10 mouse cellular contexts compared by ENCODE assay signal in the genomic region with DNA sequence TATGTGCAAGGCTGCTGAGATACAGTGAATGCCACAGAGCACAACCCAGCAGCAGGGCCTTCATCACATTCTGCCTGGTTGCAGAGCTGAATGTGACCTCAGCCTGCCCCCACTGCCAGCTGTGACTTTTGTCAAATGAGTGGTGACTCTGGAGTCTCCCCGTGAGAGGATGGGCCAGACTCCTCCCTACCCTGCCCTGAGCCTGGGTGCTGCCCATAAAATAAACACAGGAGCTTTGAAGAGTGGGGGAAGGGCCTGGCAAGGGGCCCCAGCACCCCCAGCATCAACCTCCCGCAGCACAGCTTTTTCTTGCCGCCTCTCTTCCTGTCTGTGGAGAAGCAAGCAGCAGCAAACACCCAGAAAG.
DNase-seq lines count a peak whose midpoint lies in the region; ATAC-seq lines count a peak whose summit lies in the region.
"Had no signal": no experiment of that assay in that cellular context is flagged by ENCODE, and none has a peak within 500 bp of the region (broad histone marks: within the 10 kb centered on the region; RNA-seq: fewer than 3 reads in every experiment).

No protein-coding gene starts in this region.

- H3K4me1 ChIP-seq in kidney, embryonic 15.5 days: peaks cover 6% of the 10 kb centered on the region; the same call in 1 of the 2 replicates
- peaks cover 12% of the 10 kb centered on the region; the same call in 1 of the 2 replicates for H3K4me1 ChIP-seq in embryonic facial prominence, embryonic 15.5 days

- H3K27ac ChIP-seq in kidney, embryonic 15.5 days: 0 out of 2 replicates have a peak overlapping the region, but pooled peaks have one; percentile 29
- H3K27ac ChIP-seq in embryonic facial prominence, embryonic 15.5 days (replicated peaks): peak overlapping the region; percentile 18
- H3K27ac ChIP-seq: forebrain, embryonic 12.5 days had no signal

- whole genome bisulfite sequencing in kidney, embryonic 15.5 days: 8% methylated on average over 3 of the region's 3 CpGs
- 26% methylated on average over 3 of the region's 3 CpGs for WGBS in embryonic facial prominence, embryonic 15.5 days

- H3K4me2 ChIP-seq in kidney, embryonic 15.5 days: no peak overlapping the region
- H3K4me2 ChIP-seq in embryonic facial prominence, embryonic 15.5 days (replicated peaks): no peak overlapping the region
- H3K4me2 ChIP-seq: forebrain, embryonic 12.5 days had no signal

- H3K9ac ChIP-seq in kidney, embryonic 15.5 days: no peak overlapping the region
- no peak overlapping the region for H3K9ac ChIP-seq in embryonic facial prominence, embryonic 15.5 days
- H3K9ac ChIP-seq: forebrain, embryonic 12.5 days had no signal

- no peaks in the 10 kb centered on the region for H3K27me3 ChIP-seq in kidney, embryonic 15.5 days
- no peaks in the 10 kb centered on the region for H3K27me3 ChIP-seq in embryonic facial prominence, embryonic 15.5 days
- H3K27me3 ChIP-seq: forebrain, embryonic 12.5 days had no signal

- H3K36me3 ChIP-seq in kidney, embryonic 15.5 days: peaks cover 18% of the 10 kb centered on the region
- no peaks in the 10 kb centered on the region for H3K36me3 ChIP-seq in embryonic facial prominence, embryonic 15.5 days

- no peak overlapping the region for H3K4me3 ChIP-seq in kidney, embryonic 15.5 days (replicated peaks)
- H3K4me3 ChIP-seq in embryonic facial prominence, embryonic 15.5 days (replicated peaks): no peak overlapping the region
- H3K4me3 ChIP-seq: forebrain, embryonic 12.5 days had no signal

- no peak for ATAC-seq in kidney, embryonic 15.5 days (replicated peaks; ENCODE audit: low FRiP score)
- peak; percentile 53; the same call in 1 of the 2 replicates for ATAC-seq in embryonic facial prominence, embryonic 15.5 days (ENCODE audit: insufficient number of reproducible peaks, low FRiP score, low TSS enrichment, low read depth)

- H3K9me3 ChIP-seq in kidney, embryonic 15.5 days (replicated peaks): no peaks in the 10 kb centered on the region
- H3K9me3 ChIP-seq in embryonic facial prominence, embryonic 15.5 days (replicated peaks): no peaks in the 10 kb centered on the region
- H3K9me3 ChIP-seq: forebrain, embryonic 12.5 days had no signal

- DNase-seq in kidney, postnatal 14 days: no peak
- peak; percentile 75 for DNase-seq in brain, adult 2 months (ENCODE audit: low read depth, low spot score)
- DNase-seq in lung, postnatal 4 days: peak; percentile 31 to 64
- no peak for DNase-seq in cerebellum, postnatal 36 days
- no peak for DNase-seq in urinary bladder, postnatal 25 days (ENCODE audit: low spot score)
- no peak for DNase-seq in urinary bladder, postnatal 14 days (ENCODE audit: low spot score)
- DNase-seq: cerebellum, adult 11-12 months had no signal

Comparison
In these comparisons a context has a peak if more than half of its experiments do, and no peak if none do; other contexts are left out.
1. DNase-seq: peak in brain, adult 2 months (single experiment) and lung, postnatal 4 days (2 of 2); none in kidney, postnatal 14 days (single experiment), cerebellum, postnatal 36 days (0 of 2), urinary bladder, postnatal 25 days (single experiment) and urinary bladder, postnatal 14 days (single experiment).